Mouse (Mus musculus): ENCODE data around the gene Fbxo31.

DNA sequence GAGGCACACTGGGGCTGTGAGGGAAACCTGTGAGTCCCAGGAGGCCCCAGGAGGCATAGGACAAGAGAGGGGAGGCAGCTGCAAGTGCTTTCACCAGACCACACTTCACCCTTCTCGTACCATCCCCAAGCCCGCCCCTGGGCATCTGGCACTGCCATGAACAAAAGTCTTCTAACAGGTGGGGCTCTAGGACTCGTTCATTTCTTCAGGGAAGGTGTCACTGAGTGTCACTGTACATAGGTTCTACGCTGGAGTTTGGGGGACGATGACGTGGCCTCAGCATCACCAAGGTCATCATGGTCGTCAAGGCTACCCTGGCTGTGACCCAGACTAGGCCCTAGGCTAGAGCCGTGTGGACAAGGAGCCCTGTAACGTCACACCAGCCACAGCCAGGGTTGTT, 50.9 kb downstream of the Fbxo31 start:
- TF ChIP-seq POLR2A (IDR thresholded peaks at IDR 0.05; ENCODE audit: low read depth, low read length), result no peak
- TF ChIP-seq CTCF (IDR thresholded peaks at IDR 0.05; ENCODE audit: extremely low read depth, insufficient read length, insufficient replicate concordance, low read depth, low read length), result no peak

Measured in small intestine, adult 2 months (tissue).